Mouse (Mus musculus): ENCODE results near the gene Cdkal1.

DNA sequence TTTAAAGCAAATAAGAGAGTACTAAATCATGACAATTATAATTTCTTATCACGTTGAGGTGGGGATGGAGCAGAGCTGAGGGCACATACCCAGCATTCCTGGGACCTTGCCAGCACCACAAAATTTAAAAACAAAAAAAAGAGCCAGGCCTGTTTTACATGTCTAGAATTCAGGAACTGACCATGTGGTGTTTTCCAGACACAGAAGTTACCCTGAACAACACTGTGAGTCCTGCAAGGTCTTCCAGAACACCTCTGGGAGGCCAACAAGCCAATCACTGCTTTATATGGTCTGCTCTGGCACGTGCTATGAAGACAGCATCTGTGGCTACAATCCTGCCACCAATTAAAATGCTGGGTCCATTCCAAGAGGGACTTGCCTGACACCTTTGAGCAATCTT is 305.7 kb downstream of the Cdkal1 start:
- no peak for TF ChIP-seq CTCF (IDR thresholded peaks at IDR 0.05; ENCODE audit: control insufficient read depth, insufficient read depth, low read length)
- TF ChIP-seq POLR2A (IDR thresholded peaks at IDR 0.05; ENCODE audit: borderline replicate concordance, control insufficient read depth, low read depth, low read length), result no peak
